Mouse (Mus musculus): Measurements from ENCODE around the gene Senp7. TPM values are rescaled to one million over a fixed set of nuclear protein-coding genes. Genes with fewer than 3 reads are reported as not detected.
A peak's percentile ranks its signal among the peaks of the same experiment; 100 is the strongest.

The Senp7 gene
- polyA plus RNA-seq, 1 experiment = 33.2 TPM

DNA sequence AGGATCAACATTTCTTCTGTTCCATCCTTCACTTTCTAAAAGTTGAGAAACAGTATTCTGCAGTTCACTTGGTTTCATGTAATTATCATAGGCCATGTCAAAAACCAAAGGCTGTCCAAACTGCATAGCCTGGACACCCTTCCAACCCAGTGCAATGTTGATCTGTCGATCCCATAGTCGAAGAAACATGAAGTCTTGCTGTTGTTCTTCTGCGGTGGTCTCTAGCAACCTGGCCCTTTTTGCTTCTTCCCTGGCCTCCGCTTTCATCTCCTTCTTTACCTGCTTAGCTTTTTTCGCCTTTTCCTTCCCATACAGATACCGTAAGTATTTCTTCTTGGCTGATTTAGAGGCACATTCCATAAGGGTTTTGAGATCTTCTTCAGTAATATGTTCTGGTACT is 13.6 kb upstream of the Senp7 start:
- peaks cover 5% of the 10 kb centered on the region for H3K4me1 ChIP-seq (ENCODE audit: control insufficient read depth, insufficient read depth, low read length)
- TF ChIP-seq POLR2A (IDR thresholded peaks at IDR 0.05; ENCODE audit: low read depth, low read length) = no peak
- TF ChIP-seq CTCF (IDR thresholded peaks at IDR 0.05; ENCODE audit: borderline replicate concordance, insufficient read depth, low read length) = no peak
- no peak overlapping the region for H3K4me3 ChIP-seq (ENCODE audit: insufficient read depth, low read length)
- no peak overlapping the region for H3K27ac ChIP-seq (ENCODE audit: insufficient read depth, low read length)

DNA sequence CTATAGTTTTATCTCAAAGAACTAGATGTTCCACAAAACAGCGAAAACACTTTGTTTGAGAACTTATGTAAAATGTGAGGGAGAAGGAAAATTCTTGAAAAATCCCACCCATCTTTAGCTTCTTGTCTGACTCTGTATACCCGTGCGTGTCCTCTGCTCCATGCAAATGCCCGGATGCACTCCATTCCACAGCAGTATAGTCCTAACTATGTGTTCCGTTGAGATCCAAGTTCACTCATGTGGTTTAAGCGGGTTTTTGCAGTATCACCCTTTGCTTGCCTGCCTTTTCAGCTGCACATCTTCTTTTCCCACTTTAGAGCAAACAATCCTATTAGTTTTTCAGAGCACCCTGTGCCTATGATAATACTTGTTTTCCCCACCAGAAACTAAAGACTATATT is 11.6 kb upstream of the Senp7 start:
- peak overlapping the region; percentile 92 for H3K4me3 ChIP-seq (ENCODE audit: insufficient read depth, low read length)
- peaks cover 3% of the 10 kb centered on the region; the same call in 1 of the 2 replicates for H3K4me1 ChIP-seq (ENCODE audit: control insufficient read depth, insufficient read depth, low read length)
- H3K27ac ChIP-seq (ENCODE audit: insufficient read depth, low read length) = no peak overlapping the region
- no peak for TF ChIP-seq CTCF (IDR thresholded peaks at IDR 0.05; ENCODE audit: borderline replicate concordance, insufficient read depth, low read length)
- TF ChIP-seq POLR2A (IDR thresholded peaks at IDR 0.05; ENCODE audit: low read depth, low read length) = no peak

DNA sequence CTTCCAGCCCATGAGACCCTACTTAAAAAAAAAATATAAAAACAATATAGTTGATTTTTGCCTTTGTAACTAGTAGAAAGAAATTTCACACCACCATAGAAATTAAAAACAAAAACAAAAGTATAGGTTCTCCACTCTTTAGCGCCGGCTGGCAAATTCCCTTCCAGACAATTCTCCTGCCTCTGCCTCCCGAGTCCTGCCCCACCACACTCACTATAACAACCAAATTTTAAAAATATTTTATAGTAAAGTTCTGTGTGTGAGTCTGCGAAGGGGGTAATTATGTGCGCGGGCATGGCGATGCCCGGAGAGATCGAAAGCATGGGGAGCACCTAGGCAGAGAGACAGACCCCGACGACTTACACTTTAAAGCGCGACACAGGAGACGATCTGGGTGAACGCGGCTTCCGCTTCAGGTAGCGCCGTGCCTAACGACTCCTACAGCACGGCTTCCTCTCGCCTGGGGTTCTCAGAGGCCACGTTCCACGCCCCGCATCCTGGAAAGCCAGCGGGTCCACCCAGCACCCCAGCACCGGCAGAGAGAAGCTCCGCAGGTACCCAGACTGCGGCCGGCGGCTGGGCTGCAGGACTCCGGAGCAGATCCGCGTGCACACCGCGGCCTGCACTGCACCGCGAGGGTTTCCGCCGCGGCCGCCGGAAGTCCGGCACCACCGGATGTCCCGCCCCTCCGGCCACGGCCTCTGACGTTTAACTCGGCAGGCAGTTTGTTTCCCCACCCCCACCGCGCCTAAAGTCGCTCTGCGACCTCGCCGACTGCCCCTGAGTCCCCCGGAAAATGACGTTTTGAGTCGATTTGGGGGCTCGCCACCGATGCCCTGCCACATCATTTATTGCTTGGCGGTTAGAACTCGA is 10.8 kb upstream of the Senp7 start, which contains the start of gene Trmt10c:
Gene Trmt10c (minus strand): TSS at position 682 of the 873 bp plus-strand sequence.
- peak within 1 kb of the TSS; percentile 80 for H3K27ac ChIP-seq (ENCODE audit: insufficient read depth, low read length)

DNA sequence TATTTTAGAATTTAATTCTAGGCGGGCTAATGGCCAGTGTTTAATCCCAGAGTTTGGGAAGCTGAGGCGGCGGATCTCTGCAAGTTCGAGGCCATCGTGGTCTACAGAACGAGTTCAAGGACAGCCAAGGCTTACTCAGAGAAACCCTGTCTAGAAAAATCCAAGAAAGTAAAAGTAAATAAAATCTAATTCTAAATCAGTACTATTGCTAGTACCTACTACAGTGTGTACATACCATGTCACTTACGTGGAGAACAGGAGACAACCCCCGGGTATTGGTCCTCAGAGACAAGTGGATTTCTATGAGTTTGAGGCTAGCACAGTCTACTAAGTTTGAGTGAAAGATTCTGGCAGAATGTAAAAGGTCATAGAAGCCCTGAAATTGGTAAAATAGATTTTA is 10.0 kb upstream of the Senp7 start:
- peak overlapping the region; percentile 80 for H3K27ac ChIP-seq (ENCODE audit: insufficient read depth, low read length)
- TF ChIP-seq CTCF (IDR thresholded peaks at IDR 0.05; ENCODE audit: borderline replicate concordance, insufficient read depth, low read length) (no peak), POLR2A (IDR thresholded peaks at IDR 0.05; ENCODE audit: low read depth, low read length) (no peak)
- peaks cover 3% of the 10 kb centered on the region; the same call in 1 of the 2 replicates for H3K4me1 ChIP-seq (ENCODE audit: control insufficient read depth, insufficient read depth, low read length)
- peak overlapping the region; percentile 92 for H3K4me3 ChIP-seq (ENCODE audit: insufficient read depth, low read length)

More for the DNA sequence above, 10.8 kb upstream of the Senp7 start, which contains the start of gene Trmt10c:
- Histone ChIP-seq H3K4me3 (ENCODE audit: insufficient read depth, low read length) (peak within 1 kb of the TSS; percentile 92), H3K4me1 (ENCODE audit: control insufficient read depth, insufficient read depth, low read length) (peaks cover 3% of the 10 kb centered on the region; the same call in 1 of the 2 replicates)
- TF ChIP-seq CTCF (IDR thresholded peaks at IDR 0.05; ENCODE audit: borderline replicate concordance, insufficient read depth, low read length) (no peak), POLR2A (IDR thresholded peaks at IDR 0.05; ENCODE audit: low read depth, low read length) (peak; percentile 87)

GRCm38 (mm10) chr16:56055911-56056310 is 7.8 kb downstream of the Senp7 start:
- H3K4me1 ChIP-seq (ENCODE audit: control insufficient read depth, insufficient read depth, low read length) = no peaks in the 10 kb centered on the region
- TF ChIP-seq POLR2A (IDR thresholded peaks at IDR 0.05; ENCODE audit: low read depth, low read length) = no peak
- no peak for TF ChIP-seq CTCF (IDR thresholded peaks at IDR 0.05; ENCODE audit: borderline replicate concordance, insufficient read depth, low read length)
- H3K27ac ChIP-seq (ENCODE audit: insufficient read depth, low read length) = no peak overlapping the region
- H3K4me3 ChIP-seq (ENCODE audit: insufficient read depth, low read length) = no peak overlapping the region

- no peak overlapping the region for H3K4me3 ChIP-seq (ENCODE audit: insufficient read depth, low read length)
- H3K27ac ChIP-seq (ENCODE audit: insufficient read depth, low read length) = no peak overlapping the region
- H3K4me1 ChIP-seq (ENCODE audit: control insufficient read depth, insufficient read depth, low read length) = no peaks in the 10 kb centered on the region
- TF ChIP-seq POLR2A (IDR thresholded peaks at IDR 0.05; ENCODE audit: low read depth, low read length) (no peak), CTCF (IDR thresholded peaks at IDR 0.05; ENCODE audit: borderline replicate concordance, insufficient read depth, low read length) (no peak)
These were observed 8.9 kb downstream of the Senp7 start for GRCm38 (mm10) chr16:56056944-56057590.

DNA sequence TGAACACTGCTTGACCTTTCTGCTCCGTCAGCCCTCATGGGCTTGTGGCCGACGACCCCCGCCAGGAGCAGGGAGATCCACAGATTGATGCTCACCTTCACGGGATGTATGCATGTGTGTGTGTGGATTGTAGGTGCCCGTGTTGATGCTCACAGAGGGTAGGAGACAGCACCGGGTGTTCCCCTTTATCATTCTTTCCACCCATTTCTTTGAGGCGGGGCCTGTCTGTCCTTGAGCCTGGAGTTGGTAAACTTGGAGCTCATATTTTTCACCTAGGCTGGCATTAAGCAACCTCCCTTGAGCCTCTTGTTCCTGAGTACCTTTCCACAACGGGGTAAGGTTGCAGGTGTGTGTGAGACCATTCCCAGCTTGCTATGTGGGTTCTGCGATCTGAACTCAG is 10.0 kb downstream of the Senp7 start:
- Histone ChIP-seq H3K27ac (ENCODE audit: insufficient read depth, low read length) (no peak overlapping the region), H3K4me1 (ENCODE audit: control insufficient read depth, insufficient read depth, low read length) (no peaks in the 10 kb centered on the region), H3K4me3 (ENCODE audit: insufficient read depth, low read length) (no peak overlapping the region)
- no peak for TF ChIP-seq POLR2A (IDR thresholded peaks at IDR 0.05; ENCODE audit: low read depth, low read length)
- TF ChIP-seq CTCF (IDR thresholded peaks at IDR 0.05; ENCODE audit: borderline replicate concordance, insufficient read depth, low read length) = no peak

GRCm38 (mm10) chr16:56061995-56062594 is 14.0 kb downstream of the Senp7 start:
- TF ChIP-seq POLR2A (IDR thresholded peaks at IDR 0.05; ENCODE audit: low read depth, low read length) (no peak), CTCF (IDR thresholded peaks at IDR 0.05; ENCODE audit: borderline replicate concordance, insufficient read depth, low read length) (no peak)
- Histone ChIP-seq H3K4me1 (ENCODE audit: control insufficient read depth, insufficient read depth, low read length) (0 out of 2 replicates have a peak, but pooled peaks cover 2% of the 10 kb centered on the region), H3K4me3 (ENCODE audit: insufficient read depth, low read length) (no peak overlapping the region), H3K27ac (ENCODE audit: insufficient read depth, low read length) (no peak overlapping the region)

GRCm38 (mm10) chr16:56062981-56063380 is 14.8 kb downstream of the Senp7 start:
- no peak for TF ChIP-seq POLR2A (IDR thresholded peaks at IDR 0.05; ENCODE audit: low read depth, low read length)
- TF ChIP-seq CTCF (IDR thresholded peaks at IDR 0.05; ENCODE audit: borderline replicate concordance, insufficient read depth, low read length) = no peak
- Histone ChIP-seq H3K4me1 (ENCODE audit: control insufficient read depth, insufficient read depth, low read length) (0 out of 2 replicates have a peak, but pooled peaks cover 2% of the 10 kb centered on the region), H3K27ac (ENCODE audit: insufficient read depth, low read length) (no peak overlapping the region), H3K4me3 (ENCODE audit: insufficient read depth, low read length) (no peak overlapping the region)
